Mouse (Mus musculus) cerebral cortex, adult 2 months (tissue): ENCODE data around the gene Jade3.

ENCODE experiments used
- WGBS: fragments of 180-500 bp; shearing (Covaris S2); methylation state at CpG from one replicate; pipeline ENCODE4 v1.1.7; 2018; 5-methylcytosine and 5-hydroxymethylcytosine counted together

The Jade3 gene

GRCm38 (mm10) chrX:20425140-20425838 lies at the start of gene Jade3:
Gene Jade3, plus strand, starts transcription at chrX:20425688.
- WGBS = 3% methylated on average over 51 of the region's 67 CpGs

- WGBS = 59% methylated on average over 7 of the region's 7 CpGs
Observed at GRCm38 (mm10) chrX:20379347-20380014, 46.0 kb upstream of the Jade3 start.

GRCm38 (mm10) chrX:20382260-20382659 lies 43.2 kb upstream of the Jade3 start:
- 95% methylated on average over 6 of the region's 6 CpGs for WGBS

GRCm38 (mm10) chrX:20387006-20387405 lies 38.5 kb upstream of the Jade3 start:
- 77% methylated on average over 3 of the region's 3 CpGs for WGBS

GRCm38 (mm10) chrX:20391964-20392363 lies 33.5 kb upstream of the Jade3 start:
- 87% methylated on average over 9 of the region's 9 CpGs for WGBS

- 87% methylated on average over 3 of the region's 3 CpGs for WGBS
Observed at GRCm38 (mm10) chrX:20392942-20393341, 32.5 kb upstream of the Jade3 start.

GRCm38 (mm10) chrX:20404068-20404467 lies 21.4 kb upstream of the Jade3 start:
- 97% methylated on average over 4 of the region's 4 CpGs for WGBS

- WGBS = 98% methylated on average over 2 of the region's 2 CpGs
Observed at GRCm38 (mm10) chrX:20406909-20407308, 18.6 kb upstream of the Jade3 start.

GRCm38 (mm10) chrX:20407676-20408075 lies 17.8 kb upstream of the Jade3 start:
- 72% methylated on average over 2 of the region's 2 CpGs for WGBS

GRCm38 (mm10) chrX:20411382-20411781 lies 14.1 kb upstream of the Jade3 start:
- WGBS = 85% methylated on average over 4 of the region's 4 CpGs

- WGBS = 82% methylated on average over 3 of the region's 3 CpGs
Observed at GRCm38 (mm10) chrX:20412221-20412620, 13.3 kb upstream of the Jade3 start.

- WGBS = 35% methylated on average over 10 of the region's 10 CpGs
Observed at GRCm38 (mm10) chrX:20414885-20415622, 10.4 kb upstream of the Jade3 start.

GRCm38 (mm10) chrX:20418461-20418860 lies 7.0 kb upstream of the Jade3 start:
- 64% methylated on average over 2 of the region's 2 CpGs for WGBS

- WGBS = 85% methylated on average over 4 of the region's 4 CpGs
Observed at GRCm38 (mm10) chrX:20419536-20419935, 6.0 kb upstream of the Jade3 start.

- 4% methylated on average over 38 of the region's 51 CpGs for WGBS
Observed at GRCm38 (mm10) chrX:20425839-20426449, 456 bp downstream of the Jade3 start.

GRCm38 (mm10) chrX:20483213-20483612 lies 57.7 kb downstream of the Jade3 start:
- 76% methylated on average over 2 of the region's 2 CpGs for WGBS

- WGBS = 89% methylated on average over 3 of the region's 3 CpGs
Observed at GRCm38 (mm10) chrX:20497682-20498081, 72.2 kb downstream of the Jade3 start.

- WGBS = 94% methylated on average over 7 of the region's 7 CpGs
Observed at GRCm38 (mm10) chrX:20520290-20520939, 94.9 kb downstream of the Jade3 start.

GRCm38 (mm10) chrX:20532621-20533020 lies 107.1 kb downstream of the Jade3 start:
- WGBS = 75% methylated on average over 1 of the region's 1 CpGs

- 88% methylated on average over 3 of the region's 3 CpGs for WGBS
Observed at GRCm38 (mm10) chrX:20543867-20544266, 118.4 kb downstream of the Jade3 start.

- 36% methylated on average over 5 of the region's 5 CpGs for WGBS
Observed at GRCm38 (mm10) chrX:20547609-20548008, 122.1 kb downstream of the Jade3 start.
